Mouse (Mus musculus): ENCODE measurements around the gene Actn4.
"Not testable (repeated sequence)": the region's sequence is repeated elsewhere in the genome, so short reads cannot be mapped to it uniquely, and the experiment has no call there.

The Actn4 gene

DNA sequence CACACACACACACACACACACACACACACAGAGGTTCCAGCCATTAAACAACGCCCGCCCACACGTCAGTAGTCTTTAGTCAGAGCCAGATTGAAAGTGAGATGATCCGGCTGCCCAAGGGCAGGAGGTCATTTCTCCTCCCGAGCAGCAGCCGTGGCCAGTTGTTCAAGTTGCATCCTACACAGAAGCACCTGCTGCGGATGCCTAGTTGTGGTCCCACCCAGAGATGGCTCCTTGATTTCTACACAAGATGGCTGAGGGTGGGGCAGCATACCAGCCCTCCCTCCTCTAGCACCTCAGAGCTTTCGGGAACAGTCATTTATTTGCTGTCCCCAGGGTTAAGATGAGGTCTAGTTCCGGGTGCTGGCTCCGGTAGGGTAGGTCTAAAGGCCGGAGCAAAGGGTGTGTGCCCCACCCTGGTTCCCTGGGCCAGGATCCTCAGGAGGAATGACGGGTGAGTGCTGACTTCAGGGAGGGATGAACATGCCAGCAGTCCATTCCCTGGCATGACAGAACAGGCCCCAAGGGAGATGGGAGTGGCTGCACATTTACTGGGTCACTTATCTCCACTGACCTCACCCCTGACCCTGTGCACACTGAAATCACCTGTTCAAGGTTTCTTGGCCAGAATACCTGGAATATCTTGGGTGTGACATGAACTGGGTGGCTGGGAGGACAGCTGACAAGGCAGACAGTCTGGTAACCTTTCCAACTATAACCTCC is 7.7 kb upstream of the Actn4 start:
- no peak for DNase-seq

DNA sequence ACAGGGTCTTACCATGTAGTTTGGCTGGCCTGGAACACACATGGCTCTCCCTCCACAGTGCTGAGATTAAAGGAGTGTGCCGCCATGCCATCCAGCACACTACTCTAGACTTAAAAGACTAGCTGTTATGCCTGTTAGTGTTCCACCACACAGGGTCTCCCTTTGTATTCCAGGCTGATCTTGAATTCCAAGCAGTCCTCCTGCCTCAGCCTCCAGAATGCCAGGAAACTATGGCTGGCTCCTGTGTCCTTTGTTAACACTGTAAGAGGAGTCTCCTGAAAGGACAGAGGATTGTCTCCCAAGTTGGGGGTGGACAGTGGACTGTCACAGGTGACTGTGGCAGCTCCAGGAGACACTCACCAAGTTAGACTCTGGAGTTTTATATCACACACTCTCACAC is 7.1 kb upstream of the Actn4 start:
- no peak for DNase-seq

DNA sequence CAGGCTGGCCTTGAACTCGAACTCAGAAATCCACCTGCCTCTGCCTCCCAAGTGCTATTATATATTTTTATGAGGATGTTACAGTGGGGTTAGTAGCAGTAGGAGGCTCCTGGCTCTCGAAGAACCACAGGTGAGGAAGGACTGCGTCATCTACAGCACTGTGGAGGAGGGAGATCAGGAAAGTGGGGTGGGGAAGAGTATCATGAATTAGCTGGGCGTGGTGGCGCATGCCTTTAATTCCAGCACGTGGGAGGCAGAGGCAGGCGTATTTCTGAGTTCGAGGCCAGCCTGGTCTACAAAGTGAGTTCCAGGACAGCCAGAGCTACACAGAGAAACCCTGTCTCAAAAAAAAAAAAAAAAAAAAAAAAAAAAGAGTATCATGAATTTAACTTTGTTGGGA is 6.0 kb upstream of the Actn4 start:
- not testable (repeated sequence) for DNase-seq

DNA sequence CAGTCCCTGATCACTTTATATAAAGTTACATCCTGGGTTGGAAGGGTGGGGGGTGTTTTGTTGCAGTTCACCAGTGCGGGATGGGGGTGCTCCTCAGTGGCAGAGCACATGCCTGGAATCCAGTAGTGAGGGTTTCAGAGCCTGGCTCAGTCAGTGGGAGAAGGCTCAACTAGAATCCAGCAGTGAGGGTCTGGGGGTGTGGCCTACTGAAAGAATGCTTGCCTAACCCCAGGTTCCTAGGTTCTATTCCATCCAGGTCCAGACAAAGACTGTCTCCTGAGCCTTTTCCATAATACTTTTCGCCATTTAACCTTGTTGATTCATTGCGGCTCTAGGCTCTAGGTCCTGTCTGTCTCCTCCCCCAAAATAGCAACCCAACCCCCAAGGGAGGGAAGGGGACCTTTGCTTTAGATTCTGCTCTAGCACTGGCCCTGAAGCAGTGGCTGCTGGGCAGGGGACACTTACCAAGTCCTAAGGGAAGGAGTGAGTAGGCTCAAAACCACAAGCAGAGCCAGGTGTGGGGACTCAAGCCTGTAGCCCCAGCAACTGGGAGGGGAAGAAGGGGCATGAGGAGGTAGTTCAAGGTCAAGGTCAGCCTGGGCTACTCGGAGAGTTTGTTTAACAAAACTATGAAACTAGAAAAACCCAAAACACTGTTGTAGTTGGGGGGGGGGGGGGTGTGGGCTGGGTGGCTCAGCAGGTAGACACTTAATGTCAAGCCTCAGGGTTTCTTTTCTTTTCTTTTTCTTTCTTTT is 4.8 kb upstream of the Actn4 start:
- DNase-seq = no peak

DNA sequence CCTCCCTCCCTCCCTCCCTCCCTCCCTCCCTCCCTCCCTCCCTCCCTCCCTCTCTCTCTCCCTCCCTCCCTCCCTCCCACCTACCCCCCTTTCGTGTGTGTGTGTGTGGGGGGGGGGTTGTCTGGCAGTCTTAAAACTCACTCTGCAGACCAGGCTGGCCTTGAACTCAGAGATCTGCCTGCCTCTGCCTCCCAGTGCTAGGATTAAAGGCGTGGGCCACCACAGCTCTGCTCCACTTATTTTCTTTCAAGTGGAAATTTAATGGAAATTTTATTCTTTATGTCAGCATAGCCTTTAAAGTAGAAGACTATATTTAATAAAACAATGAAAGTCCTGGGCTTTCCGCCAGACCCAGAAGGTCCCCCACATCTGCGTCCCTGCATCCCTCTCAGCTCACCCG is 4.0 kb upstream of the Actn4 start:
- DNase-seq = no peak

DNA sequence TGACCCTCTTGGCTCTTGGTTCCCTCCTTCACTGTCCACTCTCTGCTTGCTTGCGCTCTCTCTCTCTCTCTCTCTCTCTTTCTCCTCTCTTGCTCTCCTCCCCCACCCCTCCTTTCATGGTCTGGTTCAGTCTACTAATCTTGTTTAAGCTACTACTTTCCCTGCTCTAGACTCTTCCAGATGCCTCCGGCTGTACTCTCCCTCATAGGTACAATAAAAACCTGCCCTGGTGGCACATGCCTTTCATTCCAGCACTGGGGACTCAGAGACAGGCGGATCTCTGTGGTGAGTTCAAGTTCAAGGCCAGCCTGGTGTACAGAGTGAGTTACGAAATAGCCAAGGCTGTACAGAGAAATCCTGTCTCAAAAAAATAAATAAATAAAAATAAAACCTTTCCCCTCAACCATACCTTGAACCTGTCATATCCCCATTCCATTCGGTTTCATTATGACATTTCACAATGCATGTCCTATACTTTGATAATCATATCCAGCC is 3.3 kb upstream of the Actn4 start:
- no peak for DNase-seq

DNA sequence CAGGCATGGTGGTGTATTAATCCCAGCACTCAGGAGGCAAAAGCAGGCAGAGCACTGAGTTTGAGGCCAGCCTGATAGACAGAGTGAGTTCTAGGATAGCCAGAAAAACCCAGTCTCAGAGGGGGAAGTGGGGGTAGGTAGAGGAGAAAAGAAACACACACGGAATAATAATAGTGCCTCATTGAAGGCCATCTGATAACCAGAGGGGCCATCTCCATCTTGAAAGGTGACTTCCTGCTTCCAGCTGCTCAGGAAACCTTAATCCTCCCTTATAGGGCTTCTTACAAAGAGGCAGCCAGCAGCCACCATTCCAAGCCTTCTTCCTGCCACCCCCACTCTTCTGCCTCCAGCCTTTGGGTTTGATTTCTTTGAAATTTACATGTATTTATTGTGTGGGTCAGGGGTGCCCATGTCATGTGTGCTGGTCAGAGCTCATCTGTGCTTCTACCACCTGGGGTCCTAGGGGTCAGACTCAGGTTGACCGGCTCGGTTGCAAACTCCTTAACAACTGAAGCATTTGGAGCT is 1.3 kb upstream of the Actn4 start:
- no peak for DNase-seq

DNA sequence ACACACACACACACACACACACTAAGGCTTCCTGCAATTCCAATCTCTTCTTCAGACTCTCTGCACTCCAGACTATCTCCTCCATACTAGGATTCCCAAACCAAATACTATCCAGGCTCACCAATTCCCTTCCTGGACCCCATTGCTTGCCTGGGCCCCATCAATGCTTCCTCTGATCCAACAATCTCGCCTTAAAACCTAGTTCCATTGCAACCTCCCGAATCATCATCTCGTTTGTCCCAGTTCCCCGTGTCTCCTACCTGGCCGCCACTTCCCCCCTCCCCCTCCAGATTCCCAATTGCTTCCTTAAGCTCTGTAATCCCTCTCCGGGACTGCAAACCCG is 585 bp downstream of the Actn4 start:
- no peak for DNase-seq

DNA sequence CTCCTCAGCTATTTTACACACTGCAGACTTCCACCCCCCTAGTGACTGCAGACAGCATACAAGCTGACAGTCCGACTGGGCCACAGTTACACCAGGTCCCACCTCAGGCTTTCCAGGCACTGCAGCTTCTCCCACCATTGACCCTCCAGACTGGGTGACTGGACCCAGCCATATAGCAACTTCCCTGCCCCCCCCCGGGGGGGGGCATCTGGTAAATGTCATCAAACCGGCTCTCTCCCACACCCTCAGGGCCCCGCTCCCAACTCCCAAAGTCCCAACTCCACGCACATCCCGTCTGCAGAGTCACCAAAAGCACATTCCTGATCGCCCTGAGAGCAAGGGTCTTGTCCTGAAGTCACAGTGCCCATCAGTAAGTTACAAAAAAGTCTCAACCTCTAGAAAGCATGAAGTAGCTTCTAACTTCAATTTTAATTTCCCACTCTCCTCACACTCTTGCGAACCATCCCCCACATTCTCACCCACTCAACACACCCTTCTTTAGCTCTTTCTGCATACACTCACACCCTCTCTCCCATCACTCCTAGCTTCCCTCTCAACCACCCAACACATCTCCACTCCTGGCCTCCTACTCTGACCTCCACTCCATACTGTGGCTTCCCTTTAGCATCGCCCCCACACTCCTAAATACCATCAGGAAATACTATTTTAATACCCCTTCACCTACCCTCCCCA is 1.6 kb downstream of the Actn4 start:
- DNase-seq = no peak

DNA sequence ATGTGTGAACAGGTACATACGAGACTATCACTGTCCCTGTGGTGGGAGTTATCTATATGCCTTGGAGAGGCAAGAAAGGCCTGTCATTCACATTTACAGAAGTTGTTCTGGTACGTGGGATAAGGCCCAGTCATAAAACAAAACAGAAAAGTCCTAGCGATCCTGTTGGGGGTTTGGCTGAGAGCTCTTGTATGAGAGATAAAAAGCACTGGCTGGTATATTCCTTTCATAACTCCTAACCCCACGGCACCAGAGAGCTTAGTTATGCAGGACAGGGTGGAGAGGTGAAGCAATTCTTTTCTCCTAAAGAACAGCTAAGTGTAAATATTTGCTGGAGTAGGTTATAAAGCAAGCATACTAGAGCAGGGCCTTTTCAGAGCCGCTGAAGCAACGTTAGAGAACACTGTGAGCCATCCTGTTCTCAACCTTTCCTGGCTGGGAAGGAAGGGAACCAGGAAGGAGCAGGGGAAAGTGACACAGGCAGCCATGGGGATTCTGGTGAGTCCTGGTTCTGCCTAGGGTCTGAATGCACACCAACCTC is 2.6 kb downstream of the Actn4 start:
- no peak for DNase-seq

DNA sequence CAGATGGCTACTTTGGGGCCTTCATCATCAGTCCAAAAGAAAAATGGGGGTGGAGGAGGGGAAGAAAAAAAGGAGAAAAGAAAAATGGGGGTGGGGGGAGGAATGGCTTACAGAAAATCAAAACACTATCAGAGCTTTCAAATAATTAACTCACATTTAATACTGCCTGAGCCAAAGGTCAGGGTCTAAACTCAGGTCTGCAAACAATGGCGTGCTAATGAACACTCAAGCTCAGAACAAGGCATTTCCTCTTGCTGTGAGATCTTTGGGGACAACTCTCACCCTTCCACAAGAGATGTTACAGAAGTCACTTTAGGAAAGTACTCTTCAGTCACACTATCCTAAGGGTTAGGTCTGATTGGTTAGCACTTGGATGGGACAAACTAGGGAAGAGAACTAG is 3.4 kb downstream of the Actn4 start:
- DNase-seq = no peak

DNA sequence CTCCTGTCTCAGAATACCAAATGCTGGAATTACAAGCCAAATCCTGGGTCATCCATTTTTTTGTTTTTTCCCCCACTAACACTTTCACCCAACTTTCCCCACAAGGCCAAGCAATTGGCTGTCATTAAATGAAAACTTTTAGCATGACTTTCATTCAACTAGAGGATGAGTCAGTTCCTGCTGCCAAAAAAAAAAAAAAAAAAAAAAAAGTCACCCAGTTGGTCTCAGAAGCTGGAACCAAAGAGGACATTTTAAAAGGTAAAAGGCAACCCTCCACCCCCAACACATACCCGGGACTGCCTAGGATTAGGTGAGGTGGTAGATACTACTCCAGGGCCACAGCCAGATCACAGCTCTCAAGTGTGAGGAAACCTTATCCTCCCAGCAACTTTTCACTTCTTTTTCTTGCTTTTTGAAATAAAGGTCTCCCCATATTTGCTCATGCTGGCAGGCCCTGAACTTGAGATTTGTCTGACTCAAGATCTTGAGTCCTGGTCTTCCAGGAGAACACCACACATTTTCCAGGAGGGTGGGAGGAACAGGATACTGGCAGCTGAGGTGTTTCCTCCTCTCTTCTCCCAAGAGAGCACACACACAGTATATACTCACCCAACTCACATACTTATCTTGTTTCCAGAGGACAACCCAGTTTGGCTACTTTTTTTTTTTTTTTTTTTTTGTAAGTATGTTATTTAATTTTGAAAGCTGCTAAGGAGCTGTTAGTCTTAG is 4.0 kb downstream of the Actn4 start:
- no peak for DNase-seq

DNA sequence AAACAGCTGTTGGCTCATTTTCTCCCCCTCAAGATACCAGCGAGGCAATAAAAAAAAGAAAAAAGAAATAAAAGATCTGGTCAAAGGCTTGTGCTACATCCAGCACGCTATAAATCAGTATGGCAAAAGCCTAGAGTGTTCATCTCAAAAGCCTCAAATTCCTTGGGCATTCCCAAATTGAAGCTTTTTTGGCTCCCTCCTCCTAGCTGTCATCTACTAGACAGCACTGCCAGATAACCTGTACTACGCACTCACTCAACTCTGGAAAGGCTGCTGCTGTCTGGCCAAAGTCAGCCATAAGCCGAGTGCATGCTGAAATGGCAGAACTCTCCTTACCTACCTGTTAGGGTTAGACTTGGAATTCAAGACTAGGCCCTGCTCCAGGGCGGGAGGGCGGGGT is 4.9 kb downstream of the Actn4 start:
- no peak for DNase-seq

DNA sequence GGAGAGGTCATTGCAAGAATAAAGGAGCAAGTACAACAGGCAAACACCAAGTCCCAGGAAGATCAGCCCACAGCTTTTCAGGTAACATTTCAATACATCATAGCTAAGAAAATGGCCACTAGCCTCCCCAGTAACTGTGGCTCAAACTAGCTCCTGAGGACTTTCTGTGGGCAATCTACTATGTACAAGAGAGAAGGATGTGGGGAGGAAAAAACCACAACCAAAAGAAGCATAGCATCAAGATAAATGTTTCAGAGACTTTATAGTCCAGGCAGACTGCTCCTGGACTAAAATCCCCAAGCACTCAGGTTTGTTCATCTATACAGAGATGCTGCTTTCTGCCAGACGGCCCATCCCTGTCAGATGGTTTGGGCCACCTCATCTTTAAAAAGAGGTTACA is 5.9 kb downstream of the Actn4 start:
- no peak for DNase-seq

DNA sequence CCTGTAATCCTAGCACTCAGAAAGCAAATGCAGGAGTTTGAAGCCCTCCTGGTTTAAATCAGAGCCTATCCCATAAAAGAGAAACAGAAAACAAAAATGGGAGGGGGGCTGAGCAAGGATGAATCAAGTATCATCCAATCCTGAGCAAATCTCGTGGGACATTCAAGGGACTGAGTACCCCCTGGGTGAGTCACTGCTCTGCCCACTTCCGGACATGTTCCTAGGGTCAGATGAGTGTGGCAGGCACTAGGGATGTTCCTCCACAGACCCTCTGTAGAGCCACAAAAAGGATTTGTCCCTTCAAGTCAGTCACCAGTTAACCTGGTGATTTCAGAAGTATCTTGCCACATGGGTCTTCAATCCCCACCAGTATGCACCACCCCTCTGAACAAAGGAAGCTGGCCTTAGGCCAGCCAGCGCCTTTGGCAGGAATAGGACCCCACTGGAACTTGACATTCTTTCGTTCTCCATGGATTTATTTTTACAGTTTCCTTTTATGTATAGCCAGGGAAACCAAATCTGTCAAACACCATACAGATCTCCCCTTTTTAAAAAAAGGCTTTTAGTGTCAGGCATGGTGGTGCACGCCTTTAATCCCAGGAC is 6.7 kb downstream of the Actn4 start:
- DNase-seq = no peak

DNA sequence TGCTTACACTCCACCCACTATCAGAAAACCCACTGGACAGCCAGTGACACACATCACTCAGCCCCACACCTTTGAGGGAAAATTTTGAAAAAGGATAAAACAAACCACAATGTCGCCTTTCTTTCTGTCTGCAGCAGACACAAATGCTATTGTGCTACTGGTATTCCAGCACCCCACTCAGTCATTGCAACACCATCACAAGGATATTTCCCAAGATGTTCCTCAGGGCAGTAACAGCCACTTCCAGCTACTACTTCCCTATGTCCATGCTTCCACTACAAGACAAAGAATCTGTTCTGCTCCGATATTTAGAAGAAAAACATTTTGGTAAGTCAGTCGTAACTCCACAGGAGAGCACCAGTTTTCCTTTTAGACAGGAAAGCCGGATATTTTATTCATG is 7.4 kb downstream of the Actn4 start:
- no peak for DNase-seq

DNA sequence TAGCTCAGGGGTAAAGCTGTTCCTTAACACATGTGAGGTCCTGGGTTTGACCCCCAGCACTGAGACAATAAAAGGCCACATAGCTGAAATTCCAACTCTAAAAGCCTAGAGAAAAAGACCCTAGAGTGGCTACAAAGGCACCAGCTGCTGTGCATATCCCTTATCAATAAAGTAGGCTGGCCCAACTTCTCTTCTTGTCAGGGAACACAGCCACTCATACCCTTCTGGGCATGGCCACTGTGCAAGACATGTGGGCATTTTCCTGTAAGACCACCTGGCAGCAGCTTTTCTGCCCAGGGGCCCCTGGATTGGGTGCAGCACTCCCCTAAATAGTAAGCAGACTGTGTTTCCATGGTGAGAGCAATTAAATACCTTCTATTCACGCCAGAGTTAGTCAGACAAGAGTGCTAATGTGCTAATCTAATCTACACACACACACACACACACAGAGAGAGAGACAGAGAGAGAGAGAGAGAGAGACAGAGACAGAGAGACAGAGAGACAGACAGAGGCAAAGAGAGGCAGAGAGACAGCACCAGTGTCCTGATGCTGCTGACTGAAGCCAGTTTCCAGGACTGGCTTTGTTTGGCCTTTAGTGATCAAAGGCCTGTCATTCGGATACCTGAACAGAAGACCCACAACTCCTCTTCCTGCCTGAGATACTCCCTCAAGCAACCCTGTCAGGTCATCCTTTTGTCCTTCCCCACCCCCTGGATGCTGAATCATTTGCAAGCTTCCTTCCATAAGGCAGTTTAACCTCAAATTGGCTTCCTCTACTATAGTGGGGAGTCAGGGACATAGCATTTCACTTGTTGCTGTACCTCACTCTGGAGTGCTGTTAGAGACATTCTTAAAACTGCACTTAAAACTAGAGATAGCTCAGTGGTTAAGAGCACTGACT is 8.4 kb downstream of the Actn4 start:
- no peak for DNase-seq

DNA sequence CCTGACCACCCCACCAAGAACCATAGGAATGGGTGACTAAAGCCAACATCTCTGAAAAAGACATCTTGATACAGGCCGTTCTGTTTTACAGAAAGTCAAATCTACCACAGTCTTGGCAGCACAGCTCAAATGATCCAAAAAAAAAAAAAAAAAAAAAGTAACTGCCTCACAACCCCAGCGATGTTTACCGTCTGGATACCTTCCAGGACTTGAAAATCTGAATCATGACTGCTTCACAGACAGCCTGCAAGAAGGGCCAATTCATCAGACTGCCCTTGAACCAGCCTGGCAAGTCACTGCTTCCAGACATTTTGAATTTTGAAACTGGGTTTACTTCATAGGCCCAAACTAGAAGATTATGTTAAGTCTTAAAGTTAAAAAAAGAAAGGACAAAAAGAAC is 9.4 kb downstream of the Actn4 start:
- DNase-seq = no peak

DNA sequence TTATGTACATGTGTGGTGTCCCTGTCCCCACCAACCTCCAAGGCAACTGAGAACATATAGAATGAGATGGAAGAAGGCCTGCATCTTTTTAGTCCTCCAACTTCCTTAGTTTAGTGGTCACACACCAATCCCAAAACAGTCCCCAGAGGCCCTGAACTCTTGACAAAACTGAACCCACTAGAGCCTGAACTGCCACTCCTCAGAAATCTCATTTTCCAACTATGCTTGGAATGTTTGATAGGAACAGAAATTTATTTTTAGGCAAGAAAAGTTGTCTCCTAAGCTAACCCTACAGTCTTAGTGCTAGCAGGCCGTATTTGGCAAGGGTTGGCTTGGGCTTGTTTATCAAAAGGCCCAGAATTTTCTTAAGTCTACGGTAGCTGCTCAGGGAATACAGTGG is 10.4 kb downstream of the Actn4 start:
- no peak for DNase-seq

DNA sequence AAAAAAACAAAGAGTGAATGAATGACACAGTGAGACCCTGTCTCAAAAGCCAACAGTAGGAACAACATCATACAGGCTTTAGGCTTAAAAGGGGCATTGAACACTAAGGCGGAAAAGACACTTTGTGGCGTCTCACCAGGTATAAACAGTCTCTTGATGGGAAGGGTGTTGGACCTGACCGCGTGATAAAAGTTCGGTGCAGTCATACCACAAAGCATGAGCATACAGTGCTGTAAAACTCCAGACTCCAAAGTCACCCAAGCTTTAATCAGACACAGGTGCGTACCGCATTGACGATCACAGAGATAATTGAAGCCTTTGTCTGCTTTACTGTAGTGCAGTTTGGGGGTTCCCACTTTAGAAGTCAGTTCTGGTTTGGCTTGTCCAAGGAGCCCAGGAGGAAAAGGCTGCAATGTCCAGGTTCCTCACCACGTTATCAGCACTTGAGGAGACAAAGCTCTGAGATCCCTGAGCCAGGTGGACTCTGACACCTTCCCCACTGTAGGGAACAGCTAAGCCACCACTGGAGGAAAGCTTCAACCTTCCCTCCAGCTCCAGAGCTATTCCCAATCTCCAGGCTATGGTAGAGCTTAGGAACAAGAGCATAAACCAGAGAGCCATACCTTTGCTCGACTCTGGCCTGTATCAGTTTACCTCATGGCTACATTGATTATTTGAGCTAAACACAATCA is 11.6 kb downstream of the Actn4 start:
- no peak for DNase-seq

DNA sequence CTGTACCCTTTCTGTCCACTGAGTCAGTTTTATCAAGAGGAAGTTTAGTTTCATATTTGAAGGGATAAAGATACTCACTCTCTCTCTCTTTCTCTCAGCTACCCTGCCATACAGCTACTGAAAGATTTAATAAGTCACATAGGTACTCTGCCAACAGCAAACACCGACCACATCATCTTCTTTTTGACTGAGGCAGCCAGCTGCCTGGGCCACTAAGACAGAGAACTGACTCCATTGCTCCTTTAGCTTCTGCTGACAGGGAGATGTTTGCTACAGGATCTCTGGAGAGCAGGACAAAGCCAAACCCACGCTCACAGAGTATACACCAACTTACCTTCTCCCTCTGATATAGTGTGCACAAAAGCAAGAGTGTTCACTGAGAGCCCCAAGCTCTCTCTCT is 12.8 kb downstream of the Actn4 start:
- DNase-seq = no peak
